Mouse (Mus musculus): ENCODE measurements around the gene Mbnl2.

- TF ChIP-seq CTCF (IDR thresholded peaks at IDR 0.05; ENCODE audit: low read depth, low read length): no peak
- no peak for TF ChIP-seq POLR2A (IDR thresholded peaks at IDR 0.05; ENCODE audit: borderline replicate concordance, low read depth, low read length)
Observed at GRCm38 (mm10) chr14:120387293-120387692, 111.8 kb downstream of the Mbnl2 start.
